Mouse (Mus musculus) midbrain, embryonic 12.5 days (tissue): ENCODE results near the gene Srgap2. TPM values are rescaled to one million over a fixed set of nuclear protein-coding genes. Genes with fewer than 3 reads are reported as not detected.

Source experiments
- ATAC-seq: fragments of 200-750 bp; cut with Nextera tagmentation; 2 replicates; pipeline ENCODE4 v1.8.0; 2017; ENCODE audit warnings: low read depth, moderate TSS enrichment, moderate library complexity; ENCODE audit not compliant: low FRiP score
- H3K27ac ChIP-seq: fragments of 300-500 bp; sonication (generic); replicated peaks from 2 replicates; pipeline ENCODE4 v1.5.1; 2016; ENCODE audit warnings: mild to moderate bottlenecking
- H3K27me3 ChIP-seq: fragments of 300-500 bp; sonication (generic); 2 replicates; pipeline ENCODE4 v1.6.1; 2016; ENCODE audit warnings: mild to moderate bottlenecking
- H3K36me3 ChIP-seq: fragments of 300-500 bp; sonication (generic); 2 replicates; pipeline ENCODE4 v1.6.1; 2016
- H3K4me1 ChIP-seq: fragments of 300-500 bp; sonication (generic); 2 replicates; pipeline ENCODE4 v1.6.1; 2016
- H3K4me2 ChIP-seq: fragments of 300-500 bp; sonication (generic); replicated peaks from 2 replicates; pipeline ENCODE4 v1.6.1; 2016; ENCODE audit warnings: mild to moderate bottlenecking, moderate library complexity
- H3K4me3 ChIP-seq: fragments of 300-500 bp; sonication (generic); 2 replicates; pipeline ENCODE4 v1.5.1; 2016; ENCODE audit warnings: mild to moderate bottlenecking
- H3K9ac ChIP-seq: fragments of 300-500 bp; sonication (generic); replicated peaks from 2 replicates; pipeline ENCODE4 v1.6.1; 2016; ENCODE audit warnings: mild to moderate bottlenecking, moderate library complexity
- H3K9me3 ChIP-seq: fragments of 300-500 bp; sonication (generic); 2 replicates; pipeline ENCODE4 v1.6.1; 2016; ENCODE audit warnings: mild to moderate bottlenecking
- WGBS: fragments of 180-500 bp; shearing (Covaris S2); methylation state at CpG from one replicate; pipeline ENCODE4 v1.1.7; 2016; 5-methylcytosine and 5-hydroxymethylcytosine counted together
- polyA plus RNA-seq: library from polyadenylated mRNA; unstranded; fragments of >200 nt; fragmentation: Nextera tagmentation; extraction: Ambion mirVana; gene quantifications from 2 replicates; pipeline ENCODE4 v1.2.1, GENCODE M21; 2016

Gene Srgap2
- polyA plus RNA-seq, 1 experiment from 2014 or later, result 19.9 TPM

DNA sequence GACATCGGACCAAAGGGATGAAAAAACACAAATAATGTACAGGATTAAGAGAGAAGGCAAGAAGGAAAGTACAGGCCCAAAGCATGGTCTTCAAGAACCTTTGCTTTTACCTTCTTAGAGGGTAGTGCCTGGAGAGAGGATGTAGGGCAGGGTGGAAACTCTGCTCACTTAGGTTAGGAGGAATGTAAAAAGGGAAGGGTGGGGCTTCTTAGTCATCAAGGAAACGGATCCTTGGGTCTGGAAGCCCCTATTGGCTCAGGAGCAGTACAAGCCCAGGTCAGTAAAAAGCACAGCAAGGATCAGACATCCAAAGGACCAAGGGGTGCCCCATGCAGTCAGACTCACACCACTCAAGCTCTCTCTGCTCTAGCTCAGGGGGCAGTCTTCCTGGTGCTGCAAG lies 239.9 kb downstream of the Srgap2 start:
- Histone ChIP-seq H3K9me3 (no peaks in the 10 kb centered on the region), H3K27ac (no peak overlapping the region), H3K4me3 (no peak overlapping the region), H3K4me1 (no peaks in the 10 kb centered on the region), H3K36me3 (peaks cover 19% of the 10 kb centered on the region), H3K4me2 (no peak overlapping the region), H3K9ac (no peak overlapping the region), H3K27me3 (no peaks in the 10 kb centered on the region)
- WGBS, result 77% methylated on average over 2 of the region's 2 CpGs
- no peak for ATAC-seq

DNA sequence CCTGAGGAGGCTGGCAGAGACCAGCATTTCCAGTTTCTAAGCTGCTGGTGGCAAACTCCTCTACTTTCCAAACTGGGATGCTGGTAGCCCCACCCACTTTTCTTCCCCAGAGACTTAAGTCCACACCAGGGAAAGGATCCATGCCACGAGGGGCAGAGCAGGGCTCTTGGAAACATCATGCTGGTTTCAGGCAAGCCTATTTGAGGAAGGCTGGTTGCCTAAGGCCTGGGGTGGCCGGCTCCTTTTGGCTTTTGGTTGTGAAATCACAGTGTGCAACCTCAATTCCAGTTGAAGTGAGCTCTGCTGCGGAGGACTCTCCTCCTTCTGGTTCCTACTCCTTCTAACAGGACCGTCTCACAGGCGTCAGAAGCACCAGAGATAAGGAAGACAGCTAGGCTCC lies 240.3 kb downstream of the Srgap2 start:
- Histone ChIP-seq H3K4me2 (no peak overlapping the region), H3K27ac (no peak overlapping the region), H3K9me3 (no peaks in the 10 kb centered on the region), H3K4me3 (no peak overlapping the region), H3K4me1 (no peaks in the 10 kb centered on the region), H3K36me3 (peaks cover 15% of the 10 kb centered on the region; the same call in 1 of the 2 replicates), H3K27me3 (no peaks in the 10 kb centered on the region), H3K9ac (no peak overlapping the region)
- 78% methylated on average over 5 of the region's 5 CpGs for WGBS
- no peak for ATAC-seq

DNA sequence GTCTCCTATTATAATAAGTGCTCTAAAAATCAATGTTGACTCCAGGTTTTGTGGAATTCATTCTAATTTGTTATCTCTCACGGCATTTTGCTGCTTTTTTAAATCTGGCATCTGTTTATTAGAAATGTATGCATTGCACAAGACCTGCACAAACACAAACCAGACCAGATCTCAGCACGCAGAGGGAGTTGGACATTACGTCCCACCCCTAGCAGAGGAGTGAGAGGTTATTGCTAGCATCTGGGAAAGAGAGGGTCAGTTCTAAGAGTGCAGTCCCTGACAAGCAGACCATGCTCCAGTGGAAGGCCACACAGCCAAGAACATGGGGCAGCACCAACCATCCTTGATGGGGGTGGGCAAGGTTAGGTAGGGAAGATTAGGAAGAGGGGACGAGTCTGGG lies 242.5 kb downstream of the Srgap2 start:
- no peaks in the 10 kb centered on the region for H3K9me3 ChIP-seq
- WGBS, result 85% methylated on average over 4 of the region's 4 CpGs
- peaks cover 15% of the 10 kb centered on the region; the same call in 1 of the 2 replicates for H3K36me3 ChIP-seq
- no peaks in the 10 kb centered on the region for H3K27me3 ChIP-seq
- no peak overlapping the region for H3K9ac ChIP-seq
- H3K4me3 ChIP-seq, result no peak overlapping the region
- H3K27ac ChIP-seq, result no peak overlapping the region
- ATAC-seq, result no peak
- H3K4me2 ChIP-seq, result no peak overlapping the region
- no peaks in the 10 kb centered on the region for H3K4me1 ChIP-seq

DNA sequence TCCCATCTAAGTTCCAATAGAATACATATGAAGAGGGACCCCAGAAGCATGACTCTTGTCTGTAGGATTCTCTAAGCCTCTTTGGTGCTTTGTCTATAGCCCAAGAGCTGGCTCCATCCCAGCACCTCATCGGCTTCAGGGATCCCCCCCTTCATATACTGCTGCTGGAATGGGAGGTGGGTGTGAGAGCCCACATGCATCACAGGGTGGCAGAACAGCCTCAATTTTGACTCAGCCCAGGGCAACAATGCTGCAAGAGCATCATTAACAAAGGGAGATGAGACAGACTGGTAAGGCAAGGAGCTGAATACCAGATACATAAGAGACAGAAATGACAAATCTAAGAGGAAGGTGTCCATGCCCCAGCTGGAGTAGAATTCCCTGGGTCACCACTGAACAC lies 243.0 kb downstream of the Srgap2 start:
- WGBS, result 91% methylated on average over 1 of the region's 1 CpGs

DNA sequence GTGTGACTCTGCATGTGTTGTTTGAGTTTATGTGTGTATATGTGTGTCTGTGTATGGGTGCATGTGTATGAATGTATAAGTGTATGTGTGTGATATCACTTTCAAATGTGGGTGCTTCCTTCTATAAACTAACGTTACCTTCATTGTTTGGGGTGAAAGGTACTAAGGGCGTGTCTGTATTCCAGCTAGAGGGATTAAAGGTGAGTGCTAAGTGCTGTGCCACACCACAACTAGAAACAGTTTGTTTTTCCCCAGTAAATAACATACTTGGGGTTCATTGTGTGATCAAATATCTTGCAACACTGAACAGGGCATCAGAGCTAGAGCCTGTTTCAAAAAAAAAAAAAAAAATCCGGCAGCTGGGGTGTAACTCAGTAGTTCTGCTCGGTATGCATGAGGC lies 245.4 kb downstream of the Srgap2 start:
- Histone ChIP-seq H3K4me1 (no peaks in the 10 kb centered on the region), H3K4me2 (no peak overlapping the region), H3K9me3 (no peaks in the 10 kb centered on the region), H3K27ac (no peak overlapping the region), H3K9ac (no peak overlapping the region), H3K36me3 (no peaks in the 10 kb centered on the region), H3K27me3 (no peaks in the 10 kb centered on the region), H3K4me3 (no peak overlapping the region)
- WGBS, result 70% methylated on average over 4 of the region's 4 CpGs
- no peak for ATAC-seq

More for the DNA sequence above, 243.0 kb downstream of the Srgap2 start:
- no peak overlapping the region for H3K9ac ChIP-seq
- H3K27ac ChIP-seq, result 0 out of 2 replicates have a peak overlapping the region, but pooled peaks have one; percentile 25
- no peaks in the 10 kb centered on the region for H3K4me1 ChIP-seq
- H3K9me3 ChIP-seq, result no peaks in the 10 kb centered on the region
- no peaks in the 10 kb centered on the region for H3K27me3 ChIP-seq
- H3K4me3 ChIP-seq, result no peak overlapping the region
- ATAC-seq, result no peak
- no peak overlapping the region for H3K4me2 ChIP-seq
- H3K36me3 ChIP-seq, result peaks cover 12% of the 10 kb centered on the region; the same call in 1 of the 2 replicates

DNA sequence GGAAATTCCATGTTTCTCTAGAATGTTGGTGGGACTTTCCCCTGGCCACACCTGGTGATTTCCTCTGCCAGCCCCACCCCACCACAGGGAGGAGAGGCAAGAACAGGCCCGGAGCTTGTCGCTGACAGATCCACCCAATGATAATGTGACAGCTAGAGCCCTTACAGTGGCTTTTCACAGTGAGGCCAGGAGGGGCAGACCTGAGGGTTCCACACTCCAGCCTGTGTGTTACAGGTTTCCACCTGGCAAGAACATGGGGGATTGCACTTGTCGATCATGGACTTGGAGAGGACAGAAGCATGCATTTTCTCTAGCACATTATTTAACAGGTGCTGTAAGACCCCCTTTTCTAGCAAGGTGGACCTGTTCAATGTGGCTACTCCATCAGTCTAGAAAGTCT lies 246.9 kb downstream of the Srgap2 start:
- 74% methylated on average over 3 of the region's 3 CpGs for WGBS
- no peak overlapping the region for H3K4me2 ChIP-seq

GRCm38 (mm10) chr1:131279456-131279776 lies 247.7 kb downstream of the Srgap2 start, which contains the start of gene Ikbke:
TSS of gene Ikbke (minus strand) at chr1:131279606.
- Histone ChIP-seq H3K9me3 (no peaks in the 10 kb centered on the region), H3K9ac (no peak within 1 kb of the TSS), H3K27ac (no peak within 1 kb of the TSS), H3K36me3 (no peaks in the 10 kb centered on the region), H3K4me2 (no peak within 1 kb of the TSS), H3K27me3 (no peaks in the 10 kb centered on the region), H3K4me1 (no peaks in the 10 kb centered on the region), H3K4me3 (no peak within 1 kb of the TSS)
- WGBS, result 43% methylated on average over 4 of the region's 4 CpGs
- no peak for ATAC-seq

More for the DNA sequence above, 246.9 kb downstream of the Srgap2 start:
- no peak overlapping the region for H3K27ac ChIP-seq
- no peak overlapping the region for H3K4me3 ChIP-seq
- no peak overlapping the region for H3K9ac ChIP-seq
- no peaks in the 10 kb centered on the region for H3K4me1 ChIP-seq
- H3K9me3 ChIP-seq, result no peaks in the 10 kb centered on the region
- H3K27me3 ChIP-seq, result no peaks in the 10 kb centered on the region
- no peak for ATAC-seq
- H3K36me3 ChIP-seq, result no peaks in the 10 kb centered on the region

DNA sequence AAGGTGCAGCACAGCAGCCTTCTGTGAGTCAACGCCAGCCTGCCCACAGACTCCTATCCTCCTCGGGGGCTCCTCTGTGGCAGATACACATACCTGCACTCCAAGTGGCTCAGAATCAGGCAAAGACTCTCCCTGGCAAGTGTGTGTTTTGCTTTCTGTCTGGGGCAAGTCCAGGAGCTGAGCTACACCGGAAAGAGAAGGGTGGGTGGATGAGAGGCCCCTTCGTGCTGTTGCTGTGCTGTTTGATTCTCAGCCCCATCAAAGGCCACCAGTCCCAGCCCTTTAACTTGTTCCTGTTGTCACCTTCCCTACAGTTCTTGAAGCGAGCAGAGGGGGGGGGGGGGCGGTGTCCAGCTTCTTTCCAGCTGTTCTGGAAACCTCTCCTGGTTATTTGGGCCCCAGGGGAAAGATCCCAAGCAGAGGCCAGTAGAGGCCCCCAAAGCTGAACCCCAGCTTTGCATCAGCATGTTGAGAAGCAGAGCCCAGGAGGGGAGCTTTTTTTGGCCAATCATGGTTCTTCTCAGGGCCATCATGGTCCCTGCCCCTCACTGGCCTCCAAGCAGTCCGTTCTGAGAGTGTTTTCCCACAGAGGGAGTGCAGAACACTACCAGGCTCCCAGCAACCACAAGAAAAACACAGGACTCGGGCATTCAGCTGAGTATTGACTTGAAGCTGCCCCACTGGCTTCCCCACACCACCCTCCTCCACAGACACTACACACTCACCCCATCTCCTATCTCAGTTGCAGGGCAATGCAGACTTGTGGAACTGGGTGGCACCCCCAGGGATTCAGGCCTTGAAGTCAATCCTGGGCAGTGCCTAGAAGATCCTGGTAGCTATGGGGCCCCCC lies 248.3 kb downstream of the Srgap2 start:
- Histone ChIP-seq H3K4me1 (no peaks in the 10 kb centered on the region), H3K36me3 (no peaks in the 10 kb centered on the region), H3K27me3 (no peaks in the 10 kb centered on the region), H3K4me3 (no peak overlapping the region), H3K27ac (no peak overlapping the region), H3K9me3 (no peaks in the 10 kb centered on the region), H3K9ac (no peak overlapping the region), H3K4me2 (no peak overlapping the region)
- no peak for ATAC-seq
- 49% methylated on average over 8 of the region's 8 CpGs for WGBS

DNA sequence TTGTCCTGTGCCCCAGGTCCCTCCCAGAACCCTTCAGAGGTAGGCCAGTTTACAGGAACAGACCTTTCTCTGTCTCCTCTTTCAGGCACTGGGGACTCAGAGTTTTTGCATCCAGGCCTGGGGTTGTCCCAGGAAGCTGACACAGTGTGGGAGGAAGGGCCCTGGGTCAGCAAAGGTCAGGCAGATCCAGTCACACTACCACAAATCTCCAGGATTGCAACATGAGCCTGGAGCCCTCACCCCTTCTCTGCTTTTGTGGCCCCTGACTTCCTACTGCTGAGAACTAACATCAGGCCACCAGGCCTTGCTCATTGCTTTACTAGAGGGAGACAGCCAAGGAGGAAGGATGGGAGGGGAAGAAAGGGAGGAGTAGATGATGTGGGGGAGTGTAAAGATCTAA lies 250.3 kb downstream of the Srgap2 start:
- Histone ChIP-seq H3K36me3 (no peaks in the 10 kb centered on the region), H3K27me3 (0 out of 2 replicates have a peak, but pooled peaks cover 2% of the 10 kb centered on the region), H3K9me3 (no peaks in the 10 kb centered on the region), H3K4me2 (no peak overlapping the region), H3K9ac (no peak overlapping the region), H3K4me3 (no peak overlapping the region), H3K4me1 (no peaks in the 10 kb centered on the region), H3K27ac (no peak overlapping the region)
- no peak for ATAC-seq

- no peak for ATAC-seq
- Histone ChIP-seq H3K27ac (no peak overlapping the region), H3K36me3 (no peaks in the 10 kb centered on the region), H3K4me2 (no peak overlapping the region), H3K9ac (no peak overlapping the region), H3K27me3 (0 out of 2 replicates have a peak, but pooled peaks cover 5% of the 10 kb centered on the region), H3K4me1 (no peaks in the 10 kb centered on the region), H3K4me3 (no peak overlapping the region), H3K9me3 (no peaks in the 10 kb centered on the region)
- WGBS, result 76% methylated on average over 14 of the region's 14 CpGs
Measured at GRCm38 (mm10) chr1:131275577-131275976, 251.6 kb downstream of the Srgap2 start.

- Histone ChIP-seq H3K36me3 (no peaks in the 10 kb centered on the region), H3K9me3 (no peaks in the 10 kb centered on the region), H3K4me2 (no peak overlapping the region), H3K4me1 (no peaks in the 10 kb centered on the region), H3K27ac (no peak overlapping the region), H3K27me3 (peaks cover 6% of the 10 kb centered on the region; the same call in 1 of the 2 replicates), H3K4me3 (no peak overlapping the region), H3K9ac (no peak overlapping the region)
- ATAC-seq, result no peak
- WGBS, result 52% methylated on average over 22 of the region's 22 CpGs
Measured at GRCm38 (mm10) chr1:131274725-131275539, 252.2 kb downstream of the Srgap2 start.
